Mouse (Mus musculus): ENCODE measurements around the gene Galk1. TPM values are rescaled to one million over a fixed set of nuclear protein-coding genes. Genes with fewer than 3 reads are reported as not detected.
A peak's percentile ranks its signal among the peaks of the same experiment; 100 is the strongest.

The Galk1 gene
- total and polyA plus RNA-seq, 2 experiments from 2014 or later: 44.0 to 47.7 TPM

DNA sequence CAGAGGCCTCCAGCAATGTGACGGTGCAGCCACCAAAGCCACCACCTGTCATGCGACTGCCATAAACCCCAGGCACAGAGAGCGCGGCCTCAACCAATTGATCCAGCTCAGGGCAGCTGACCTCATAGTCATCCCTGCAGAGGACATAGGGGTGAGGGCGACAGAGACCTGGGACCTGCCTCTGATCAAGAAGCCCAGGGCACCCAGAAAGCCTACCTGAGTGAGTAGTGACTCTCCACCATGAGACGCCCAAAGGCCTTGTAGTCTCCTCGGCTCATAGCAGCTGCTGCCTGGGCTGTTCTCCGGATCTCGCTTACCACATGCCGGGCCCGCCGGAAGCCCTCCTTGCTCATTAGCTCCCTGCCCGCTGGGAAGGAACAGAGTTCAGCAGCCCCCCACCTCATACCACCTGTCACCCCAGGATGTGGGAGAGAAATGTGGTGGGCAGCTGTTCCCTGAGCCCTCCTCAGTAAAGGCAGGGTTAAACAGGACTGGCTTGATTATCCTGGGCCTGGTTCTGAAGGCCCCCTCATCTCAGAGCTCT is 3.6 kb downstream of the Galk1 start:
- Histone ChIP-seq H3K27me3 (ENCODE audit: insufficient read depth, low read length) (no peaks in the 10 kb centered on the region), H3K27ac (ENCODE audit: low read depth, low read length) (no peak overlapping the region), H3K9me3 (ENCODE audit: low read length) (no peaks in the 10 kb centered on the region), H3K4me2 (ENCODE audit: low read depth, low read length, poor library complexity, severe bottlenecking) (no peak overlapping the region), H3K4me3 (ENCODE audit: low read depth, low read length) (no peak overlapping the region), H3K36me3 (ENCODE audit: insufficient read depth, low read length) (peaks cover 5% of the 10 kb centered on the region; the same call in 1 of the 2 replicates), H3K9ac (replicated peaks; ENCODE audit: low read length, poor library complexity, severe bottlenecking) (no peak overlapping the region), H3K4me1 (ENCODE audit: insufficient read depth, low read length) (peaks cover 14% of the 10 kb centered on the region; the same call in 1 of the 2 replicates)
- no peak for TF ChIP-seq CTCF (IDR thresholded peaks at IDR 0.05)
- no peak for DNase-seq (ENCODE audit: low spot score)
- ATAC-seq (ENCODE audit: low FRiP score): no peak
- 80% methylated on average over 13 of the region's 13 CpGs for WGBS

DNA sequence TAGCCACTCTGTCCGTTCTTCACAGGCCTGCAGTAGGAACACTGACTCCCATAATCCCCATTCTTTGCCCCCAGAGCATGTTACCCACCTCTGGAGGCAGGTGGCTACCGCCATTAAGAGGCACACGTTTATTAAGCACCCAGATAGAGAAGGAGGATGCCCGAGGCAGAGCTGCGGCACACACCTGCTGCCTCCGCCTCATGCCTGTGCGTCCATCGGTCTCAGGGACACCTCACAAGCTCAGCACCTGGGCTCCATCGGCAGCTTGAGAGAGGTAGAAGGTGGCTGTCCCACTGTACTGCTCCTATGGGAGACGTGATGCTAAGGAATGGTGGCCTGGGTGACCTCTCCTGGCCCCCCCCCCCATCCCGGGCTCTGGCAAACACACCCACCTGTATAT is 4.1 kb downstream of the Galk1 start:
- H3K4me3 ChIP-seq (ENCODE audit: low read depth, low read length): no peak overlapping the region
- DNase-seq (ENCODE audit: low spot score) (no peak), ATAC-seq (ENCODE audit: low FRiP score) (no peak)
- H3K9me3 ChIP-seq (ENCODE audit: low read length): no peaks in the 10 kb centered on the region
- no peak overlapping the region for H3K4me2 ChIP-seq (ENCODE audit: low read depth, low read length, poor library complexity, severe bottlenecking)
- no peak overlapping the region for H3K9ac ChIP-seq (replicated peaks; ENCODE audit: low read length, poor library complexity, severe bottlenecking)
- H3K36me3 ChIP-seq (ENCODE audit: insufficient read depth, low read length): peaks cover 5% of the 10 kb centered on the region; the same call in 1 of the 2 replicates
- TF ChIP-seq CTCF (IDR thresholded peaks at IDR 0.05): no peak
- H3K4me1 ChIP-seq (ENCODE audit: insufficient read depth, low read length): peaks cover 14% of the 10 kb centered on the region; the same call in 1 of the 2 replicates
- no peaks in the 10 kb centered on the region for H3K27me3 ChIP-seq (ENCODE audit: insufficient read depth, low read length)
- no peak overlapping the region for H3K27ac ChIP-seq (ENCODE audit: low read depth, low read length)
- 91% methylated on average over 11 of the region's 11 CpGs for WGBS

DNA sequence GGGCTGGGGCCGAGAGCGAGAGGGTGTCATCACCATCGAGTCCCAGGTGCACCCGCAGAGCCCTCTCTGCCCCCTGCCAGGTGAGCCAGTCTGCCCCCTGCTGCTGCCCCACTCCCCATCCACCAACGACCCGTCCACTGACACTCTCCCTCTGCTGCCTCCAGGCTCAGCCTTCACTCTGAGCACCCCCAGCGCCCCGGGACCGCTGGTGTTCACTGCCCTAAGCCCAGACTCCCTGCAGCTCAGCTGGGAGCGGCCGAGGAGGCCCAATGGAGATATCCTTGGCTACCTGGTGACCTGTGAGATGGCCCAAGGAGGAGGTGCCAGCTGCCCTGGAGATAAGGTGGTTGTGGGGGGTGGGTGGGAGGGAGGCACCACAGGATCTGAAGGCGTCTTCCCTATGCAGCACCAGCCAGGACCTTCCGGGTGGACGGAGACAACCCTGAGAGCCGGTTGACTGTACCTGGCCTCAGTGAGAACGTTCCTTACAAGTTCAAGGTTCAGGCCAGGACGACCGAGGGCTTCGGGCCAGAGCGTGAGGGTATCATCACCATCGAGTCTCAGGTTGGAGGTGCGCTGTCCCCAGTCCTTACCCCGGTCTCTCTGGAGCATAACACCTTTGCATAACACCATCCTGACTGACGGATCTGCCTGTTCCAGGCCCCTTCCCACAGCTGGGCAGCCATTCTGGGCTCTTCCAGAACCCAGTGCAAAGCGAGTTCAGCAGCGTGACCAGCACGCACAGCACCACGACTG is 5.2 kb downstream of the Galk1 start:
- H3K4me1 ChIP-seq (ENCODE audit: insufficient read depth, low read length): peaks cover 5% of the 10 kb centered on the region; the same call in 1 of the 2 replicates
- H3K4me2 ChIP-seq (ENCODE audit: low read depth, low read length, poor library complexity, severe bottlenecking): no peak overlapping the region

DNA sequence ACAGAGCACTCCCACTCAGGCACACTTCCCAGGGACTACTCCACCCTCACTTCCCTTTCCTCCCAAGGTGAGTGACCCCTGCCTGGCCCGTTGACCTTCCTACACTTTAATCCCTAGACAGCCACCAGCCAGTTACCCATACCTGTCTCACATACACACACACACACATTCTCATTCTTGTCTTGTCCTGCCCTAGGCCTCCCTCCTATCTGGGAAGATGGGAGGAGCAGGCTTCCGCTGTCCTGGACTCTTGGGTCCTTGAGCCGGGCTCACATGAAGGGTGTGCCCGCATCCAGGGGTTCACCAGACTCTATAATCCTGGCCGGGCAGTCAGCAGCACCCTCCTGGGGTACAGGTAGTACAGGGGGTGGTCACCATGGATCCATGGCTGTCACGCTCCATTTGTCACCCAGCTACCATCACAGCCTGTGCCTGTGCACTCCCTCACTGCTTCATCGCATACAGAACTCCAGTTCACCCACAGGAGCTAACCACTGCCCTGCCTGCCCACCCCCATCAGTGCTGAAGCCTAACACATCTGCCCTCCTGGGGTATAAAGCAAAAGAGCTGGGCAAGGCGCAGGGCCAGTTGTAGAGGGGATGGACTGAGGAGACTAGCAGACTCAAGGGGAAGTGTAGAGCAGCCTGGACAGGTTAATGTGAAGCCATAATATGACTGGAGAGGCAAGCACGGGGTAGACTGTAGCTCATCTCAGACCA is 6.7 kb downstream of the Galk1 start:
- Histone ChIP-seq H3K27ac (ENCODE audit: low read depth, low read length) (no peak overlapping the region), H3K27me3 (ENCODE audit: insufficient read depth, low read length) (no peaks in the 10 kb centered on the region), H3K9me3 (ENCODE audit: low read length) (no peaks in the 10 kb centered on the region), H3K36me3 (ENCODE audit: insufficient read depth, low read length) (peaks cover 5% of the 10 kb centered on the region; the same call in 1 of the 2 replicates), H3K9ac (replicated peaks; ENCODE audit: low read length, poor library complexity, severe bottlenecking) (peak overlapping the region; percentile 52; the same call in 1 of the 2 replicates), H3K4me3 (ENCODE audit: low read depth, low read length) (no peak overlapping the region), H3K4me2 (ENCODE audit: low read depth, low read length, poor library complexity, severe bottlenecking) (peak overlapping the region; percentile 69), H3K4me1 (ENCODE audit: insufficient read depth, low read length) (peaks cover 5% of the 10 kb centered on the region; the same call in 1 of the 2 replicates)
- DNase-seq (ENCODE audit: low spot score) (no peak), ATAC-seq (ENCODE audit: low FRiP score) (no peak)
- TF ChIP-seq CTCF (IDR thresholded peaks at IDR 0.05): no peak
- WGBS: 67% methylated on average over 9 of the region's 9 CpGs

More for the DNA sequence above, 5.2 kb downstream of the Galk1 start:
- no peaks in the 10 kb centered on the region for H3K27me3 ChIP-seq (ENCODE audit: insufficient read depth, low read length)
- no peak for DNase-seq (ENCODE audit: low spot score)
- 89% methylated on average over 28 of the region's 28 CpGs for WGBS
- no peak overlapping the region for H3K4me3 ChIP-seq (ENCODE audit: low read depth, low read length)
- no peak for ATAC-seq (ENCODE audit: low FRiP score)
- H3K27ac ChIP-seq (ENCODE audit: low read depth, low read length): no peak overlapping the region
- peaks cover 5% of the 10 kb centered on the region; the same call in 1 of the 2 replicates for H3K36me3 ChIP-seq (ENCODE audit: insufficient read depth, low read length)
- H3K9me3 ChIP-seq (ENCODE audit: low read length): no peaks in the 10 kb centered on the region
- no peak overlapping the region for H3K9ac ChIP-seq (replicated peaks; ENCODE audit: low read length, poor library complexity, severe bottlenecking)
- TF ChIP-seq CTCF (IDR thresholded peaks at IDR 0.05): no peak

DNA sequence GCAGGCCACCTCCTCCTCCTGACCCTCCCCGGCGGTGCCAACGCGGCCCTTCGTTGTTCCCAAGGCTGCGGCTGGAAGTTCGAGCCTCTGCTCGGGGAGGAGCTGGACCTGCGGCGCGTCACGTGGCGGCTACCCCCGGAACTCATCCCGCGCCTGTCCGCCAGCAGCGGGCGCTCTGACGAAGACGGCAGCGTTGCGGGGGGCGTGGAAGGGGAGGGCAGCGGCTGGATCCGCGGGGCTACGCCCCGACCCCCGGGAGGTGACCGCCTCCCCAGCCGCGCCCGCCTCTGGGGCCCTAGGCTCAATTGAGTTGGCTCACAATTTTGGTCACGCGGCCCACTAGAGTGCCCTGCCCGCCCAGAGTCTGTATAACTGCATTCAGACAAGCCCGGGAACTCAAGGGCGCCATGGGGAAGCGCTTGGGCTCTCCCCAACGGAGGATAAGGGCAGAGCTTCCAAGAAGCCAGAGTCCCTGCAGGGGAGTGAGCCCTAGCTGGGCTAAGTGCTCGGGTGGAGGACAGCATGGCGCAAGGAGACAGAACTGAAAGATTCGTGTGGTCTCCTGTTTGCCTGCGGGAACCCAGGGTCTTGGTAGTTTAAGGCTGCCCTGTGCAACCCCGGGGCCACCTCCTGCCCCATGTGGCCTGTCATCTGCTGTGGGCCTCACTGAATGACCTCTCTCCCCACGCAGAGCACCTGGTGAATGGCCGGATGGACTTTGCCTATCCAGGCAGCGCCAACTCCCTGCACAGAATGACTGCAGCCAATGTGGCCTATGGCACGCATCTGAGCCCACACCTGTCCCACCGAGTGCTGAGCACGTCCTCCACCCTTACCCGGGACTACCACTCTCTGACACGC is 7.4 kb downstream of the Galk1 start:
- H3K9ac ChIP-seq (replicated peaks; ENCODE audit: low read length, poor library complexity, severe bottlenecking): peak overlapping the region; percentile 52; the same call in 1 of the 2 replicates
- peak overlapping the region; percentile 55 for H3K27ac ChIP-seq (ENCODE audit: low read depth, low read length)
- peaks cover 5% of the 10 kb centered on the region; the same call in 1 of the 2 replicates for H3K4me1 ChIP-seq (ENCODE audit: insufficient read depth, low read length)
- peak; percentile 72 for TF ChIP-seq CTCF (IDR thresholded peaks at IDR 0.05)
- 6% methylated on average over 45 of the region's 54 CpGs for WGBS
- peak overlapping the region; percentile 69 for H3K4me2 ChIP-seq (ENCODE audit: low read depth, low read length, poor library complexity, severe bottlenecking)
- H3K4me3 ChIP-seq (ENCODE audit: low read depth, low read length): peak overlapping the region; percentile 34
- H3K36me3 ChIP-seq (ENCODE audit: insufficient read depth, low read length): peaks cover 5% of the 10 kb centered on the region; the same call in 1 of the 2 replicates
- no peaks in the 10 kb centered on the region for H3K27me3 ChIP-seq (ENCODE audit: insufficient read depth, low read length)
- ATAC-seq (ENCODE audit: low FRiP score) (peak; percentile 72), DNase-seq (ENCODE audit: low spot score) (peak; percentile 68)
- H3K9me3 ChIP-seq (ENCODE audit: low read length): no peaks in the 10 kb centered on the region
